Mouse (Mus musculus): ENCODE data around the gene Braf. TPM values are rescaled to one million over a fixed set of nuclear protein-coding genes. Genes with fewer than 3 reads are reported as not detected.
"Not testable (repeated sequence)": the region's sequence is repeated elsewhere in the genome, so short reads cannot be mapped to it uniquely, and the experiment has no call there.

The Braf gene
- 23.7 and 26.3 TPM in 2 replicates for polyA plus RNA-seq (2015; fragmentation: Nextera tagmentation; extraction: Ambion mirVana)

GRCm38 (mm10) chr6:39724866-39725711 is at the start of gene Braf:
Braf (minus strand) TSS chr6:39725463.
- ATAC-seq (replicated peaks) = peak; percentile 92
- Histone ChIP-seq H3K27ac (peak within 1 kb of the TSS; percentile 98), H3K27me3 (replicated peaks) (no peaks in the 10 kb centered on the region), H3K4me3 (peak within 1 kb of the TSS; percentile 94), H3K9me3 (no peaks in the 10 kb centered on the region), H3K4me1 (peaks cover 27% of the 10 kb centered on the region), H3K9ac (peak within 1 kb of the TSS; percentile 97), H3K4me2 (peak within 1 kb of the TSS; percentile 76), H3K36me3 (replicated peaks) (no peaks in the 10 kb centered on the region)
- under 1% methylated on average over 54 of the region's 101 CpGs for WGBS

- no peaks in the 10 kb centered on the region for H3K4me1 ChIP-seq
- H3K27ac ChIP-seq = no peak overlapping the region
- H3K27me3 ChIP-seq (replicated peaks) = no peaks in the 10 kb centered on the region
- H3K4me3 ChIP-seq = no peak overlapping the region
- no peaks in the 10 kb centered on the region for H3K36me3 ChIP-seq (replicated peaks)
- H3K9me3 ChIP-seq = no peaks in the 10 kb centered on the region
- 92% methylated on average over 9 of the region's 9 CpGs for WGBS
- H3K9ac ChIP-seq = no peak overlapping the region
- no peak for ATAC-seq (replicated peaks)
- no peak overlapping the region for H3K4me2 ChIP-seq
Measured at GRCm38 (mm10) chr6:39775029-39775428, 49.8 kb upstream of the Braf start.

- no peaks in the 10 kb centered on the region for H3K9me3 ChIP-seq
- ATAC-seq (replicated peaks) = no peak
- no peak overlapping the region for H3K4me2 ChIP-seq
- H3K27ac ChIP-seq = no peak overlapping the region
- no peaks in the 10 kb centered on the region for H3K4me1 ChIP-seq
- H3K9ac ChIP-seq = no peak overlapping the region
- no peaks in the 10 kb centered on the region for H3K27me3 ChIP-seq (replicated peaks)
- 95% methylated on average over 2 of the region's 2 CpGs for WGBS
- H3K36me3 ChIP-seq (replicated peaks) = no peaks in the 10 kb centered on the region
- no peak overlapping the region for H3K4me3 ChIP-seq
Measured at GRCm38 (mm10) chr6:39757229-39757628, 32.0 kb upstream of the Braf start.

- Histone ChIP-seq H3K36me3 (replicated peaks) (no peaks in the 10 kb centered on the region), H3K4me1 (no peaks in the 10 kb centered on the region), H3K27ac (no peak overlapping the region), H3K4me2 (no peak overlapping the region), H3K9ac (no peak overlapping the region), H3K9me3 (no peaks in the 10 kb centered on the region), H3K27me3 (replicated peaks) (no peaks in the 10 kb centered on the region), H3K4me3 (no peak overlapping the region)
- no peak for ATAC-seq (replicated peaks)
- WGBS = 29% methylated on average over 6 of the region's 6 CpGs
Measured at GRCm38 (mm10) chr6:39749881-39750280, 24.6 kb upstream of the Braf start.

GRCm38 (mm10) chr6:39747094-39747493 is 21.8 kb upstream of the Braf start:
- H3K27ac ChIP-seq = peak overlapping the region; percentile 0; the same call in 1 of the 2 replicates
- no peaks in the 10 kb centered on the region for H3K36me3 ChIP-seq (replicated peaks)
- H3K9me3 ChIP-seq = no peaks in the 10 kb centered on the region
- no peaks in the 10 kb centered on the region for H3K27me3 ChIP-seq (replicated peaks)
- no peak overlapping the region for H3K4me3 ChIP-seq
- WGBS = 34% methylated on average over 1 of the region's 1 CpGs
- peak; percentile 27; the same call in 1 of the 2 replicates for ATAC-seq (replicated peaks)
- H3K4me2 ChIP-seq = no peak overlapping the region
- no peaks in the 10 kb centered on the region for H3K4me1 ChIP-seq
- no peak overlapping the region for H3K9ac ChIP-seq

GRCm38 (mm10) chr6:39745456-39745855 is 20.2 kb upstream of the Braf start:
- Histone ChIP-seq H3K36me3 (replicated peaks) (no peaks in the 10 kb centered on the region), H3K4me2 (no peak overlapping the region), H3K27me3 (replicated peaks) (no peaks in the 10 kb centered on the region), H3K4me1 (no peaks in the 10 kb centered on the region), H3K9me3 (no peaks in the 10 kb centered on the region), H3K27ac (no peak overlapping the region), H3K4me3 (no peak overlapping the region), H3K9ac (no peak overlapping the region)
- 96% methylated on average over 1 of the region's 1 CpGs for WGBS
- no peak for ATAC-seq (replicated peaks)

GRCm38 (mm10) chr6:39739698-39740097 is 14.4 kb upstream of the Braf start:
- not testable (repeated sequence) for H3K4me2 ChIP-seq; H3K9ac ChIP-seq; H3K9me3 ChIP-seq; H3K27me3 ChIP-seq (replicated peaks); H3K4me1 ChIP-seq; H3K27ac ChIP-seq; ATAC-seq (replicated peaks); H3K36me3 ChIP-seq (replicated peaks); H3K4me3 ChIP-seq
- 92% methylated on average over 9 of the region's 9 CpGs for WGBS

GRCm38 (mm10) chr6:39728095-39728494 is 2.8 kb upstream of the Braf start:
- peaks cover 11% of the 10 kb centered on the region for H3K4me1 ChIP-seq
- H3K4me2 ChIP-seq = no peak overlapping the region
- 80% methylated on average over 5 of the region's 5 CpGs for WGBS
- no peaks in the 10 kb centered on the region for H3K36me3 ChIP-seq (replicated peaks)
- H3K4me3 ChIP-seq = no peak overlapping the region
- H3K27me3 ChIP-seq (replicated peaks) = no peaks in the 10 kb centered on the region
- no peaks in the 10 kb centered on the region for H3K9me3 ChIP-seq
- no peak overlapping the region for H3K9ac ChIP-seq
- ATAC-seq (replicated peaks) = no peak
- no peak overlapping the region for H3K27ac ChIP-seq

- Histone ChIP-seq H3K9ac (no peak overlapping the region), H3K4me2 (no peak overlapping the region), H3K4me3 (no peak overlapping the region), H3K9me3 (no peaks in the 10 kb centered on the region), H3K36me3 (replicated peaks) (no peaks in the 10 kb centered on the region), H3K4me1 (peaks cover 23% of the 10 kb centered on the region), H3K27ac (no peak overlapping the region), H3K27me3 (replicated peaks) (no peaks in the 10 kb centered on the region)
- no peak for ATAC-seq (replicated peaks)
- 78% methylated on average over 3 of the region's 3 CpGs for WGBS
Measured at GRCm38 (mm10) chr6:39726149-39726548, 886 bp upstream of the Braf start.

GRCm38 (mm10) chr6:39724542-39724865 is 759 bp downstream of the Braf start:
- WGBS = 0% methylated on average over 12 of the region's 12 CpGs
- H3K9me3 ChIP-seq = no peaks in the 10 kb centered on the region
- H3K4me2 ChIP-seq = peak overlapping the region; percentile 76
- H3K9ac ChIP-seq = peak overlapping the region; percentile 97
- H3K4me1 ChIP-seq = peaks cover 27% of the 10 kb centered on the region
- H3K27ac ChIP-seq = peak overlapping the region; percentile 98
- H3K36me3 ChIP-seq (replicated peaks) = no peaks in the 10 kb centered on the region
- ATAC-seq (replicated peaks) = peak; percentile 75
- no peaks in the 10 kb centered on the region for H3K27me3 ChIP-seq (replicated peaks)
- peak overlapping the region; percentile 94 for H3K4me3 ChIP-seq

- Histone ChIP-seq H3K9ac (peak overlapping the region; percentile 97), H3K4me2 (peak overlapping the region; percentile 76), H3K4me1 (peaks cover 27% of the 10 kb centered on the region), H3K27ac (peak overlapping the region; percentile 98), H3K4me3 (peak overlapping the region; percentile 94), H3K36me3 (replicated peaks) (no peaks in the 10 kb centered on the region), H3K27me3 (replicated peaks) (no peaks in the 10 kb centered on the region), H3K9me3 (no peaks in the 10 kb centered on the region)
- under 1% methylated on average over 7 of the region's 7 CpGs for WGBS
- no peak for ATAC-seq (replicated peaks)
Measured at GRCm38 (mm10) chr6:39724071-39724470, 1.2 kb downstream of the Braf start.

GRCm38 (mm10) chr6:39718567-39718966 is 6.7 kb downstream of the Braf start:
- no peak for ATAC-seq (replicated peaks)
- Histone ChIP-seq H3K4me3 (no peak overlapping the region), H3K36me3 (replicated peaks) (no peaks in the 10 kb centered on the region), H3K27me3 (replicated peaks) (no peaks in the 10 kb centered on the region), H3K27ac (no peak overlapping the region), H3K9me3 (no peaks in the 10 kb centered on the region), H3K4me1 (peaks cover 21% of the 10 kb centered on the region), H3K9ac (no peak overlapping the region), H3K4me2 (no peak overlapping the region)
- 47% methylated on average over 6 of the region's 6 CpGs for WGBS

- Histone ChIP-seq H3K4me3 (no peak overlapping the region), H3K27ac (no peak overlapping the region), H3K4me1 (peaks cover 8% of the 10 kb centered on the region; the same call in 1 of the 2 replicates), H3K9me3 (no peaks in the 10 kb centered on the region), H3K9ac (no peak overlapping the region), H3K4me2 (no peak overlapping the region), H3K27me3 (replicated peaks) (no peaks in the 10 kb centered on the region), H3K36me3 (replicated peaks) (no peaks in the 10 kb centered on the region)
- WGBS = 89% methylated on average over 2 of the region's 2 CpGs
- ATAC-seq (replicated peaks) = no peak
Measured at GRCm38 (mm10) chr6:39717049-39717448, 8.2 kb downstream of the Braf start.

All from midbrain, embryonic 15.5 days (tissue).